Mouse (Mus musculus): Measurements from ENCODE around the gene Bfsp1.

DNA sequence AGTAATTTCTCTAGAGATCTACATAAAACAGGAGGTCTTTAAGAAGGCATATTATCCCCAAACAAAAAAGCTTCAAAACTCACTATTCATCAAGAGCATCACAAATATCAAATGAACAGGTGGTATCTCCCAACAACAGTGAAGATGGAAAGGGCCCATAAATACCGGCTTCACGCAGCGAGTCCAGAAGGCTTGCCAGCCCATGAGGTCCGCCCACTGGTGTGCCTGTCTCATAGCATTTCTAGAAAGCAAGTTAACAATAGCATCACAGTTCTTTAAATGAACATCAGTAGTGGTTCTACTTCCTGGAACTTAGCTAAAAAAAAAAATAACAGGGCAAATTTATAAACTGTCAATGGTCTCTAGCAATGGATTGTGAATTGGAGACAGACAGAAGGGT is 19.0 kb upstream of the Bfsp1 start:
- TF ChIP-seq CHD2 (IDR thresholded peaks at IDR 0.05; ENCODE audit: low read depth, low read length) (no peak), HCFC1 (IDR thresholded peaks at IDR 0.05; ENCODE audit: borderline replicate concordance, insufficient read depth, low read length) (no peak), ZNF384 (IDR thresholded peaks at IDR 0.05; ENCODE audit: low read depth, low read length) (no peak), ZC3H11A (IDR thresholded peaks at IDR 0.05; ENCODE audit: borderline replicate concordance, low read depth, low read length) (no peak)

All from ES-E14 (cell line).